Mouse (Mus musculus) forebrain, embryonic 15.5 days (tissue): ENCODE results near the gene Scarb1. TPM values are rescaled to one million over a fixed set of nuclear protein-coding genes. Genes with fewer than 3 reads are reported as not detected.

Experiments
- ATAC-seq: fragments of 200-750 bp; cut with Nextera tagmentation; replicated peaks from 2 replicates; pipeline ENCODE4 v1.8.0; 2017; ENCODE audit warnings: mild to moderate bottlenecking, moderate TSS enrichment, moderate library complexity
- H3K27ac ChIP-seq: fragments of 300-500 bp; sonication (generic); replicated peaks from 2 replicates; pipeline ENCODE4 v1.5.1; 2015; ENCODE audit warnings: mild to moderate bottlenecking, inconsistent platforms
- H3K27me3 ChIP-seq: fragments of 300-500 bp; sonication (generic); 2 replicates; pipeline ENCODE4 v1.6.1; 2015; ENCODE audit warnings: inconsistent platforms
- H3K36me3 ChIP-seq: fragments of 300-500 bp; sonication (generic); 2 replicates; pipeline ENCODE4 v1.6.1; 2015; ENCODE audit warnings: mild to moderate bottlenecking, inconsistent platforms
- H3K4me1 ChIP-seq: fragments of 300-500 bp; sonication (generic); 2 replicates; pipeline ENCODE4 v1.6.1; 2015; ENCODE audit warnings: inconsistent platforms
- H3K4me2 ChIP-seq: fragments of 300-500 bp; sonication (generic); replicated peaks from 2 replicates; pipeline ENCODE4 v1.6.1; 2015; ENCODE audit warnings: mild to moderate bottlenecking, inconsistent platforms
- H3K4me3 ChIP-seq: fragments of 300-500 bp; sonication (generic); 2 replicates; pipeline ENCODE4 v1.5.1; 2015; ENCODE audit warnings: mild to moderate bottlenecking, inconsistent platforms
- H3K9ac ChIP-seq: fragments of 300-500 bp; sonication (generic); replicated peaks from 2 replicates; pipeline ENCODE4 v1.6.1; 2015; ENCODE audit warnings: mild to moderate bottlenecking, inconsistent platforms
- H3K9me3 ChIP-seq: fragments of 300-500 bp; sonication (generic); 2 replicates; pipeline ENCODE4 v1.6.1; 2016; ENCODE audit warnings: inconsistent platforms
- WGBS: fragments of 180-500 bp; shearing (Covaris S2); methylation state at CpG from one replicate; pipeline ENCODE4 v1.1.7; 2015; ENCODE audit warnings: mixed read lengths; 5-methylcytosine and 5-hydroxymethylcytosine counted together
- polyA plus RNA-seq: library from polyadenylated mRNA; unstranded; fragments of >200 nt; fragmentation: Nextera tagmentation; extraction: Ambion mirVana; gene quantifications from 2 replicates; pipeline ENCODE4 v1.2.1, GENCODE M21; 2015

Scarb1 gene
- polyA plus RNA-seq, 1 experiment from 2014 or later: 28.5 TPM

GRCm38 (mm10) chr5:125381954-125382672, 41.2 kb upstream of the Scarb1 start:
- no peak overlapping the region for H3K4me2 ChIP-seq

GRCm38 (mm10) chr5:125378919-125379318, 38.0 kb upstream of the Scarb1 start:
- Histone ChIP-seq H3K9me3 (no peaks in the 10 kb centered on the region), H3K27ac (no peak overlapping the region), H3K4me2 (no peak overlapping the region), H3K36me3 (0 out of 2 replicates have a peak, but pooled peaks cover 3% of the 10 kb centered on the region), H3K27me3 (no peaks in the 10 kb centered on the region), H3K4me1 (0 out of 2 replicates have a peak, but pooled peaks cover 4% of the 10 kb centered on the region), H3K4me3 (no peak overlapping the region), H3K9ac (no peak overlapping the region)
- no peak for ATAC-seq
- 82% methylated on average over 5 of the region's 5 CpGs for WGBS

More at GRCm38 (mm10) chr5:125381954-125382672, 41.2 kb upstream of the Scarb1 start:
- Histone ChIP-seq H3K4me3 (no peak overlapping the region), H3K27ac (no peak overlapping the region), H3K9me3 (no peaks in the 10 kb centered on the region), H3K27me3 (no peaks in the 10 kb centered on the region), H3K36me3 (peaks cover 22% of the 10 kb centered on the region), H3K9ac (no peak overlapping the region), H3K4me1 (peaks cover 23% of the 10 kb centered on the region)
- no peak for ATAC-seq
- WGBS: 77% methylated on average over 5 of the region's 5 CpGs

DNA sequence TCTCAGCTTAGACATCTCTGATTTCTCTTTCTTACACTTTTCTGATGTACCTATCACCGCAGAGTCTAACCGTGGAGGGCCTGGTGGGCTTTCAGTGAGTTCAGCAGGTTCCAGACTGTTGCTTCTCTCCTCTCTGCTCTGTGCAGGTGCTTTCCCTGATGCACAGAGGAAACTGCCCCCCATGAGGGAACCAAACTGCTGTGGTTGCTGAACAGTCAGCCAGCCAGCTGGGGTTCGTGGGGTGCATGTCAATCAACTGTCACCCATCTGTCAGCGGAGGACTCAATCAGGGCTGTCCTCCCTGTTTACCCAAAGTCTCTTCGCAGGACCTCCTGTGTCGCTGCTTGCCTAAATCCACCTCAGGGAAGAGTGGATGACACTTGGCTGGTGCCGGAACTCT, 36.3 kb upstream of the Scarb1 start:
- 72% methylated on average over 7 of the region's 7 CpGs for WGBS
- Histone ChIP-seq H3K9me3 (no peaks in the 10 kb centered on the region), H3K4me3 (no peak overlapping the region), H3K4me2 (no peak overlapping the region), H3K27ac (no peak overlapping the region), H3K27me3 (no peaks in the 10 kb centered on the region), H3K4me1 (no peaks in the 10 kb centered on the region), H3K9ac (no peak overlapping the region), H3K36me3 (no peaks in the 10 kb centered on the region)
- no peak for ATAC-seq

DNA sequence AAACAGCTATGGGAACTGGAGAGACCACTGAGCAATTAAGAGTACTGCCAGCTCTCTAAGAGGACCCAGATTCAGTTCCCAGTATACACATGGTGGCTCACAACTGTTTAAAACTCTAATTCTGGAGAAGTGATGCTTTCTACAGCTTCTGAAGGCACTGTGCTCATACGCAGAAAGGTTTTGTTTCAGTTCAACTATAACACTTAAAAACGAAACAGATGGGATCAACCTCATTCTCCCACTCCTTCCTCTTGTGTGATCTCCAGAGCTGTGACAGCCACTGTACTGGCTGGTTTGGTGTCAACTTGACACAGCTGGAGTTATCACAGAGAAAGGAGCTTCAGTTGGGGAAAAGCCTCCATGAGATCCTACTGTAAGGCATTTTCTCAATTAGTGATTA, 35.0 kb upstream of the Scarb1 start:
- H3K27me3 ChIP-seq: no peaks in the 10 kb centered on the region
- H3K36me3 ChIP-seq: no peaks in the 10 kb centered on the region
- H3K4me3 ChIP-seq: no peak overlapping the region
- no peaks in the 10 kb centered on the region for H3K9me3 ChIP-seq
- 85% methylated on average over 2 of the region's 2 CpGs for WGBS
- H3K27ac ChIP-seq: no peak overlapping the region
- no peaks in the 10 kb centered on the region for H3K4me1 ChIP-seq
- no peak for ATAC-seq
- H3K9ac ChIP-seq: no peak overlapping the region
- no peak overlapping the region for H3K4me2 ChIP-seq

DNA sequence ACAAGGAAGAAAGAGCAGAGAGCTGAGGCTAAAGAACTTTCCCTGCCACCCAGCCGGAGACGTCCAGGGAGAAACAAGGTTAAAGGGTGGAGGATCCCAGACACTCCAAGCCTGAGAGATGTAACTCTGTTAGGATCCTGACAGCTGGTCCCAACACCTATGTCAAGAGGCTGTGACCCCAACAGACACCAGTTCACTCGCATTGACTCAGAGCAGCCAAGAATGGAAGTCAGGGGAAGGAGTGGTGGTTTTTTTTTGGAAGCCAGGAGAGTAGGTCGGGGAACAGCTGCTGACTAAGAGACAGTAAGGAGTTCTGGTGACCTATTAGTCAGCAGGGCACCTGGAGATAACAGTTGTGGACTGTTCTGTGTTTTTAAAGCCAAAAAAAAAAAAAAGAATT, 31.1 kb upstream of the Scarb1 start:
- no peak overlapping the region for H3K27ac ChIP-seq
- H3K9me3 ChIP-seq: no peaks in the 10 kb centered on the region
- H3K36me3 ChIP-seq: no peaks in the 10 kb centered on the region
- no peak overlapping the region for H3K9ac ChIP-seq
- 91% methylated on average over 4 of the region's 4 CpGs for WGBS
- no peak overlapping the region for H3K4me2 ChIP-seq
- H3K27me3 ChIP-seq: no peaks in the 10 kb centered on the region
- no peak for ATAC-seq
- no peaks in the 10 kb centered on the region for H3K4me1 ChIP-seq
- H3K4me3 ChIP-seq: no peak overlapping the region

DNA sequence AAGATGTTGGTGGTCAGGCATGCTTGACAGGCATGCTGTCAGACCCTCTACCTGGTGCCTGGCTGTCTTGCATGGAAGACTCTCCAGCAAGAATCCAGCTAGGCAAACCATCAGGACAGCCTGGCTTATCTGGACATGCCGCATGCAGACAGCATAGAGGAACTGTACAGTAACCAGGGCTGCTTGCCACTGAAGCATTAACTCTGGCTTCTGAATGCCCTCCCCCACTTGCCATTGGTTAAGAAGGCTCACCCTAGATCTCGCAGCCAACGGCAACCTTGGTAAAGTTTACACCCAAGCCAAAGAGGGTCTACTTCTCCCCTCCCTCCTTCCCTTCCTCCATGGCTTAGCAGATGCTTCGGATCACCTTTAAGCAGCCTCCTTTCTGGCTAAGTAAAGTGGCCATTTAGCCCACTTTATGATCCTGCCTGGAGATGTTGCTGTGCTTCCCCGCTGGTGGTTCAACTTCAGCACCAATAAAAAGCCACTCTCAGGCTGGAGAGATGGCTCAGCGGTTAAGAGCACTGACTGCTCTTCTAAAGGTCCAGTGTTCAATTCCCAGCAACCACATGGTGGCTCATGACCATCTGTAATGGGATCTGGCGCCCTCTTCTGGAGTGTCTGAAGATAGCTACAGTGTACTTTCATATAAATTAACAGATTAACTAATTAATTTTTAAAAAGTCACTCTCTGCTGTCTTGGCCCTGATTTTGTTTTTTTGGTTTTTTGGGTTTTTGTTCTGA, 30.2 kb upstream of the Scarb1 start:
- no peak for ATAC-seq
- Histone ChIP-seq H3K4me3 (no peak overlapping the region), H3K27me3 (no peaks in the 10 kb centered on the region), H3K9me3 (no peaks in the 10 kb centered on the region), H3K27ac (no peak overlapping the region), H3K9ac (no peak overlapping the region), H3K36me3 (no peaks in the 10 kb centered on the region), H3K4me1 (no peaks in the 10 kb centered on the region), H3K4me2 (no peak overlapping the region)
- whole genome bisulfite sequencing: 77% methylated on average over 7 of the region's 7 CpGs

- ATAC-seq: 0 out of 2 replicates have a peak, but pooled peaks have one; percentile 13
- Histone ChIP-seq H3K4me2 (no peak overlapping the region), H3K9ac (no peak overlapping the region), H3K4me1 (no peaks in the 10 kb centered on the region), H3K9me3 (no peaks in the 10 kb centered on the region), H3K27me3 (no peaks in the 10 kb centered on the region), H3K4me3 (no peak overlapping the region), H3K36me3 (no peaks in the 10 kb centered on the region), H3K27ac (no peak overlapping the region)
- WGBS: under 1% methylated on average over 4 of the region's 4 CpGs
Measured at GRCm38 (mm10) chr5:125368568-125368967, 27.7 kb upstream of the Scarb1 start.

DNA sequence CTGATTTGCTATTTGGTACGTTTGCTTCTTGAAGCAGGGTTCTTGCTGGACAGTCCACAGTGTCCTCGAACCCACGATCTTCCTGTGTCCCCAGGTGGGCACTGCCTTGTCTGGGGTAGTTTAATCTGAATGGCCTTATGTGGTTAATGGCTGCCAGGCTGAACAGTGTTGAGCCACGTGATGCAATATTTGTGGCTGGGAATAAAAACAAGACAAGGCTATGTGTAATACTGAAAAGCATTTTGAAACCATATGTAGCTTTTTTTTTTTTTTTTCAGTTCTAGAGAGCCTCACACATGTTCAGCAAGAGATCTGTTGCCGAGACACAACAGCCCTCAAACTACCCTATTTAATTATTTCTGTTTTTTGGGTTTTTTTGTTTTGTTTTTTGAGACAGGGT, 27.3 kb upstream of the Scarb1 start:
- H3K27me3 ChIP-seq: no peaks in the 10 kb centered on the region
- WGBS: 69% methylated on average over 5 of the region's 5 CpGs
- no peak for ATAC-seq
- no peaks in the 10 kb centered on the region for H3K36me3 ChIP-seq
- no peaks in the 10 kb centered on the region for H3K9me3 ChIP-seq
- H3K4me2 ChIP-seq: no peak overlapping the region
- no peak overlapping the region for H3K9ac ChIP-seq
- no peak overlapping the region for H3K27ac ChIP-seq
- H3K4me3 ChIP-seq: no peak overlapping the region
- no peaks in the 10 kb centered on the region for H3K4me1 ChIP-seq

DNA sequence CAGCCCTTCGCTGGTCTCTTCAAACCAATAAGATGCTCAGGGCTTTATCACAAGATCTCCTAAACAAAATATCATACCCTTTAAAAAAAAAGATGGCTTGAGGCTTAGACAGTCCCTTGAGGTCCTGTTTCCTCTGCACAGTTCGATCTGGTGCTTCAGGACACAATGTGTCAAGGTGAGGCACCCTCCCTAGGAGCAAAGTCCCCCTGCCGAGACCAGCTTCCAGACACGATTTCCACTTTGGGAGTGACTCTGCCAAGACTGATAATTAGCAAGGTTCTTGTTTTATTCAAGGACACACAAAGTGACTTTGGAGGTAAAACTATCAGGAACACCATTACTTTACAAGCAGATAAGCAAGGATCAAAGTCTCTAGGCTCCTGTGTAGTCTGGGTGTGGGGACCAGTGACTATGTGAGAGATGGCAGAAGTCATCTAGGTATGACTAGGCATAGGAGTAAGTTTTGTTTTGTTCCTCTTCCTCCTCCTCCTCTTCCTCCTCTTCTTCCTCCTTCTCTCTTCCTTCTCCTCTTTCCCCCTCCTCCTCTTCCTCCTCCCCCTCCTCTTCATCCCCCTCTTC, 24.0 kb upstream of the Scarb1 start:
- H3K4me2 ChIP-seq: no peak overlapping the region
- H3K4me1 ChIP-seq: peaks cover 6% of the 10 kb centered on the region
- H3K9ac ChIP-seq: no peak overlapping the region
- H3K27ac ChIP-seq: no peak overlapping the region
- H3K27me3 ChIP-seq: no peaks in the 10 kb centered on the region
- 79% methylated on average over 4 of the region's 4 CpGs for WGBS
- H3K9me3 ChIP-seq: no peaks in the 10 kb centered on the region
- ATAC-seq: no peak
- no peak overlapping the region for H3K4me3 ChIP-seq
- H3K36me3 ChIP-seq: no peaks in the 10 kb centered on the region

DNA sequence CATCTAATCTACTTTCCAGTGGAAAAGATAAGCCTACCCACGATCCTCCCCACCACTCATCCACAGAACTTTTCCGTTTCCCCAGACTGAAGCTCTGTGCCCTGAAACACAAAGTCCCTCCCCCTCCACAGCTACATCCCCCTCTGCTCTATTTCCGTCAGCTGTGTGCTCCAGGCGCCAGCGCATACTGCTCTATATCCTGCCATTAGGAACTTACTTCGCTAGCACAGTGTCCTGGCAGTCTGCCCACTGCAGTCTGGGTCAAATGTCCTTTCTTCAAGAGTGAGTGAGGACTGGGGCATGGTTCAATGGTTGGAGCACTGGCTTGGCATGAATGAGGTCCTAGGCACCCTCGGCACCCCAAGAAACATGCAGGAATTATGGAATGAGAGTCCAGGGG, 23.0 kb upstream of the Scarb1 start:
- H3K9me3 ChIP-seq: no peaks in the 10 kb centered on the region
- no peak overlapping the region for H3K4me3 ChIP-seq
- no peaks in the 10 kb centered on the region for H3K36me3 ChIP-seq
- H3K4me2 ChIP-seq: no peak overlapping the region
- ATAC-seq: no peak
- H3K27ac ChIP-seq: no peak overlapping the region
- H3K9ac ChIP-seq: no peak overlapping the region
- 73% methylated on average over 7 of the region's 7 CpGs for WGBS
- peaks cover 6% of the 10 kb centered on the region for H3K4me1 ChIP-seq
- no peaks in the 10 kb centered on the region for H3K27me3 ChIP-seq

DNA sequence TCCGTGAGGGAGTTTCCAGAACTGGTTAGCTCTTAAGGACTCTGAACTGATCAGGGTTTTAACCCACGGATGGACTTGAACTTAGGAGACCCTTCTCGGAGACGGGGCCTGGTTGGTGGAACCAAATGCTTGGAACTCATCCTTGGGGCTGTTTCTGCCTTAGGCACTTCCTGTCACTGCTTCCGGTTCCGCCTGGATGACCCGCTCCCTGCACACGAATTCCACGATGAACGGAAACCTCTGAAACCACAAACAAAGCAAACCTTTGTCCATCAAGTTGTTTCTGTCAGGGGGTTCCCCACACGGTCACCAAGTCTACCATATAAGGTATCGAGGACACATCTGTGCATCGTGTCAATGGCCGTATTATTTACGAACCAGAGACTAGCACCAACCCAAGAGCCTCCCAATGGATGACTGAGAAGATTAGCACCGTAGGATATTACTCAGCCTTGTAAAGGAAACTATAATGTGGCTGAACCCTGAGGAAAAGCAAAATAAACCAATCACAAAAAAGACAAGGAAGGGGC, 20.2 kb upstream of the Scarb1 start:
- no peak overlapping the region for H3K27ac ChIP-seq
- H3K9me3 ChIP-seq: no peaks in the 10 kb centered on the region
- H3K4me2 ChIP-seq: peak overlapping the region; percentile 22
- H3K4me1 ChIP-seq: peaks cover 6% of the 10 kb centered on the region
- ATAC-seq: no peak
- no peaks in the 10 kb centered on the region for H3K36me3 ChIP-seq
- 75% methylated on average over 16 of the region's 16 CpGs for WGBS
- H3K9ac ChIP-seq: no peak overlapping the region
- H3K4me3 ChIP-seq: no peak overlapping the region
- H3K27me3 ChIP-seq: no peaks in the 10 kb centered on the region

GRCm38 (mm10) chr5:125360566-125360965, 19.7 kb upstream of the Scarb1 start:
- no peaks in the 10 kb centered on the region for H3K36me3 ChIP-seq
- H3K4me3 ChIP-seq: no peak overlapping the region
- no peaks in the 10 kb centered on the region for H3K9me3 ChIP-seq
- no peak overlapping the region for H3K27ac ChIP-seq
- 37% methylated on average over 9 of the region's 9 CpGs for WGBS
- peaks cover 6% of the 10 kb centered on the region for H3K4me1 ChIP-seq
- H3K9ac ChIP-seq: no peak overlapping the region
- H3K4me2 ChIP-seq: peak overlapping the region; percentile 22
- no peak for ATAC-seq
- no peaks in the 10 kb centered on the region for H3K27me3 ChIP-seq
